Mouse (Mus musculus): ENCODE measurements around the gene Dmrta1. TPM values are rescaled to one million over a fixed set of nuclear protein-coding genes. Genes with fewer than 3 reads are reported as not detected.
"Not testable (repeated sequence)": the region's sequence is repeated elsewhere in the genome, so short reads cannot be mapped to it uniquely, and the experiment has no call there.

The Dmrta1 gene
- 1 to 10 TPM; 1.5 to 2.8 TPM for total RNA-seq (2021)
- long read RNA-seq: 0 reads

DNA sequence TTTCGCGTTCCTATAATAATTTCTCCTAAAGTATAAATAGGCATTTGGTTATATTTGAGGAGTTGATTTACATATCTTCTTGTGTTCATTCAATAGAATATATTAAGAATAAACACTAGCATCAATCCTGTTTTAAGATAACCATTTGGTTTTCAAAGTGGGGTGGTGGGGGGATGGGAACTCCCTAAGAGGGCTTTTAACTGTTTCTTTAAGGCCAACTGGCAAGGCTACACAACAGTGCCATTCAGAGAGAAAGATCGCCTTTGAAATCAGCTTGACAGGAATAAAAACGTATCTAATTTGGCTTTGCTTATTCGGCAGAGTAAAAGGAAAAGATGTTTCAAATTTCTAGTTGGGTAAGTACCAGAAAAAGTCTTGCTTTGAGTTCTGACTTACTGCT lies at the start of gene Dmrta1:
Gene Dmrta1, plus strand, starts transcription at position 242 of the 400 bp plus-strand sequence.
- DNase-seq (ENCODE audit: low spot score in 2 of 2): no peak

- DNase-seq (ENCODE audit: low spot score in 2 of 2): no peak
Measured at GRCm38 (mm10) chr4:89630374-89631079, 48.7 kb upstream of the Dmrta1 start.

- no peak for DNase-seq (ENCODE audit: low spot score in 2 of 2)
Measured at GRCm38 (mm10) chr4:89631560-89631959, 47.7 kb upstream of the Dmrta1 start.

DNA sequence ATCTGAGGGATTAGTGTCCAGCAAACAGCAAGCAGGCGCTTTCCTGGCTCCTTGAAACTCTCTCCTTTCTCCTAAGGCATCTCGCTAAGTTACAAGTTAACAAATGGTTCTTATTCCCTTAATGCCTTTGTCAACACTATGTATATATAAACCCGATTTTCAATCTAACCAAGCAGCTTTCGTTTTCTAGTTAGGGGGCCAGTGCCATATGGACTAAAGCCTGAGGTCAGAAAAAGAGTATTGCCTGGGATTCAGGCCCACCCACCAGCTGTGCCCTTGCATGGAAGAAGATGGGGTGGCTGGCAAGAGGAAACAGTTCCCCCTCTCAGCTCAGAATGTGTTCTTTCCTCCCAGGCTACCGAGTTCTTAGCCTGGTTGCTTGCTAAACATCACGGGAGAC lies 40.6 kb upstream of the Dmrta1 start:
- no peak for DNase-seq (ENCODE audit: low spot score in 2 of 2)

DNA sequence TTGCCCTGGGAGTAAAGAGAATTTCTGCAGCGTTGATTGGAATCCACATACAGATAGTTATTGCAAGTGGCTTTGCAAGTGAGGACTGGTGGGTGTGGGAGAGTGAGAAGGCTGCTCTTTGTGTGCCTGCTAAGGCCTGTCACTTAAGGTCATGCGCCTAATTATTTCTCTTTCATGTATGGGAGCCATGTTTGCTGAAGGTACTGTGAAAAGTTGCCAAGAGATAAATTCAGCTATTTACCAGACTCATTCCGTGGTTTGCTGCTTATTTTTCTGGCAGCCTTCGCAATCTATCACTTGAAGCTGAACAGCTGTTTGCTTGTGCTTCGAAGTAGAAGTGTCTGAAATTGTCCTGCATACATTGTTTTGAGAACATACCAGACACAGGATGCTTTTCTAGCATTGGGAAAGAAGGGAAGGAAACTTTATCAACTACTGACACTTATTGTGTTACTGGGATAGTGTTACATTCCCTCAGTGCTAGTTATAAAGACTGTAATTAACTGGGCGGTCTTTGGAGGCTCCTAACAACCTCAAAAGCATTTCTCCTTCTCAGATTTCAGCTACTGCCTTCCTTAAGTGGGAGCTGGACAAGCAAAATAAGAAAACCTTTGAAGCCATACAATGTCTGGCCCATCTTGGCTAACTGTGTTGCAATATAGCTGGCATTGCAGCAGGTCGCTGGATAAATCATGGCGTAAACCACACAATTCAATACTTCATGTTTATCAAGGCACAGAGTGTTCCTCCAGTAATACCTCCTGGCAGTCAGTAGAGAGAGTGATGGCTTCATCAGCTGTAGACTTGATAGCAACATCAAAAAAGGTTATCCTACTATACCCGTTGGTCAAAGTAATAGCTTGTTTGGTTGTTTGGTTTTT lies 34.8 kb upstream of the Dmrta1 start:
- DNase-seq (ENCODE audit: low spot score in 2 of 2): no peak

DNA sequence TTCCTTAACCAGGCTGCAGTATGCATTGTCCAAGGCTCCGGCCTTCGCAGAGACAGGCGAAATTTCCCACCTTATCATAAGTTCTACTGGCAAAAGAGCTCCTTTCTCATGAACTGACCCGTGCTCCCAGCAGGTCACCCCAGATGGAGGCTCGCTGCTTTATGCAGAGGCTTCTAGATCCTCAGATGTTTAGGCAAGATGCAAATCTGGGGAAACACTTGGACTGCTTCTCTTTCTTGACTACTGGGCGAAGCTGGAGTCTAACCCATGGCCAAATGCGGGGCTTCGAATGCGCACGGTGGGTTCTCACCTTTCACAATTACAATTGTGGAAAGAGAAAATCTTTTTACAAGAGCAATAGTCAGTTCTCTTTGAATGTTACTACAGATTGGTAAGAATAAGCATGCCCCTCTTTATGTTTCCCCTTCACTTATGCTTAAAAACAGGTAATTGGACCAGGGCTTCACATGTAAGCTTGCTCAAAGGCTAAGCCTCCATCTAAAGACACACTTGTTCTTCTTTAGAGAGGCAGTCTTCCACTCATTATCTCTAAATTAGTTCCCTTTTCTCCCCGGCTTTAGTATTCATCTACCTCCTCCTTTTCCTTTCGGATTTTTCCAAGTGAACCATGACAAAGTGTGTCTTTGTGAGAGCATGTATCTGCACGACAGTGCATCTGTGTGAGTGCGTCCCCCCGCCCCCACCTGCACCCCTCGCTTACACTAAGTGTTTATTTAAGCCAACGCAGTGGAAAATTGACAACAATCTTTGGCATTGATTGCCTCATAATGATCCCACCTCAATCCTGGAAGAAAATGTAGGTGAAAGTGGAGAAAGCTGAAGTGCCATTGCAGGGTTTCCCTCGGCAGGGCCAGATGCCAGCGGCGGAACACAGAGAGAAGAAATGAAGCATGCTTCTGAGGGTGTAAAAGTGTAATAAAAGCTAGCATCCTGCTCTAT lies 28.6 kb upstream of the Dmrta1 start:
- peak; percentile 2 to 20 for DNase-seq (ENCODE audit: low spot score in 2 of 2)

- no peak for DNase-seq (ENCODE audit: low spot score in 2 of 2)
Measured at GRCm38 (mm10) chr4:89651312-89651686, 27.9 kb upstream of the Dmrta1 start.

- no peak for DNase-seq (ENCODE audit: low spot score in 2 of 2)
Measured at GRCm38 (mm10) chr4:89651779-89652178, 27.5 kb upstream of the Dmrta1 start.

GRCm38 (mm10) chr4:89663406-89663805 lies 15.8 kb upstream of the Dmrta1 start:
- DNase-seq (ENCODE audit: low spot score in 2 of 2): no peak

DNA sequence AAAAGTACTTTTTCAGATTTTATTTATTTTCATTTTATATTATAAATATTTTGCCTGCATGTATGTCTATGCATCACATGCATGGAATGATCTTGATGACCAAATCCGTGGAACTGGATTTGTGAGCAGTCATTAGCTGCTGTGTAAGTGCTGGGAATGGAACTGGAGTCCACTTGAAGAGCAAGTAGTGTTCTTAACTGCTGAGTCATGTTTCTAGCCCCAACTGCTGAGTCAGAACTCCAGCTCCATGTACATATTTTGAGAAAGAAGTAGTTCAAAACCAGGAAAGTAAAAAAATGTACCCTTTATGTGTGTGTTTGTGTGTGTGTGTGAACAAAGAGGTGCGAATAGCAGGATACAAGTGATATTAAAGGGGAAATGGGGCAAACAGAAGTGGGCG lies 4.5 kb upstream of the Dmrta1 start:
- no peak for DNase-seq (ENCODE audit: low spot score in 2 of 2)

- no peak for DNase-seq (ENCODE audit: low spot score in 2 of 2)
Measured at GRCm38 (mm10) chr4:89677903-89678302, 1.3 kb upstream of the Dmrta1 start.

DNA sequence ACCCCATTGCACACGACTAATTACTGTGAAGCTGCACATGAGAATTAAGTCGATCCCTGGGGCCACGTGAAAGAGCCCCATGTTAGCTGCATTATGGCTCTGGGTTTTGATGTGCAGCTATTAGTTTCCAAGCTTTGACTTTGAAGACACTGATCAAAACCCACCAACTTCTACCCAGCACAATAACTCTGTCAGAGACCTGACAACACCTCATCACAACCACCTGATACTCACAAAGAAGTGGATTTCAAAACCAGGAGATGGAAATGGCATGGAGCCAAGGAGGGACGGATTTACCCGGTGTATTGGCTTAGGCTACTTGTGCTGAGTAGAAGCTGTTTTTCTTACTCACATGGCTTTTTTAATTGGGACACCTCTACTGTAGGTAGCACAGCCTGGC lies 523 bp upstream of the Dmrta1 start:
- DNase-seq (ENCODE audit: low spot score in 2 of 2): no peak

DNA sequence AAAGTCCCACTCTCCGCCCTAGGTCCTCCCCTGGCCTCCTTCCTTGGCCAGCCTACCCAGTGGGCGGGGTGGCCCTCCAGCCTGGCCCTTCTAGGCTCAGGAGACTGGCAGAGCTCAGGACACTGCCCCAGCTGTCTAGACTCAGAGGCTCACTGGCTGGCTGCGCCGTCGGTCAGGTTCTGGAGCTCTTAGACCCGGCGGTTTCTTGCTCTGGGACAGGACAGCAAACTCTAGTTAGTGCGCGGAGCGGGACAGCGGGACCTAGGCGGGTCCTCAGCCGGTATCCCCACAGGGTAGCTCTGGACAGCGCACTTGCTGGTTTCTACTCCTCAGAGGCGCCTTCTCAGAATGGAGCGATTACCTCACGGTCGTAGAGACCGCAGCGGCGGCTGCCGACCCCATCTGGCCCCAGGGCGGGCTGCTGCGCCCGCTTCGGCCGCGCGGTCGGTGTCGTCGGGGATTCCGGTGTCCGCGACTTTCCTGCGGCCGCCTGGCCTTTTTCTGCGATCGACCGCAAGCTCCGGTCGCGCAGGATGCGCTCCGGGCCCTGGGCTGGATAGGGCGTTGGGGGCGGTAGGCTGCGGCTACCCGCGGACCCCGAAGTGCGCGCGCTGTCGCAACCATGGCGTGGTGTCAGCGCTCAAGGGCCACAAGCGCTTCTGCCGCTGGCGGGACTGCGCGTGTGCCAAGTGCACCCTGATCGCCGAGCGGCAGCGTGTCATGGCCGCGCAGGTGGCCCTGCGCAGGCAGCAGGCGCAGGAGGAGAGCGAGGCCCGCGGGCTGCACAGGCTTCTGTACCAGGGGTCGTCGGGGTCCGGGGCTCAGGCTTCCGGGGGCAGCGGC lies 8.9 kb downstream of the Dmrta1 start:
- peak; percentile 33 to 46 for DNase-seq (ENCODE audit: low spot score in 2 of 2)

GRCm38 (mm10) chr4:89688804-89689497 lies 9.7 kb downstream of the Dmrta1 start:
- no peak for DNase-seq (ENCODE audit: low spot score in 2 of 2)

- no peak for DNase-seq (ENCODE audit: low spot score in 2 of 2)
Measured at GRCm38 (mm10) chr4:89691936-89692335, 12.7 kb downstream of the Dmrta1 start.

GRCm38 (mm10) chr4:89692780-89693179 lies 13.5 kb downstream of the Dmrta1 start:
- DNase-seq (ENCODE audit: low spot score in 2 of 2): no peak

- DNase-seq (ENCODE audit: low spot score in 2 of 2): no peak
Measured at GRCm38 (mm10) chr4:89695589-89695988, 16.4 kb downstream of the Dmrta1 start.

- no peak for DNase-seq (ENCODE audit: low spot score in 2 of 2)
Measured at GRCm38 (mm10) chr4:89697951-89698350, 18.7 kb downstream of the Dmrta1 start.

- DNase-seq (ENCODE audit: low spot score in 2 of 2): not testable (repeated sequence)
Measured at GRCm38 (mm10) chr4:89723526-89724190, 44.4 kb downstream of the Dmrta1 start.
